Mouse (Mus musculus) gastrocnemius, postnatal 36 days (tissue): Measurements from ENCODE around the gene Lsm2. TPM values are rescaled to one million over a fixed set of nuclear protein-coding genes. Genes with fewer than 3 reads are reported as not detected.
"Not testable (repeated sequence)": the region's sequence is repeated elsewhere in the genome, so short reads cannot be mapped to it uniquely, and the experiment has no call there.

Source experiments
- DNase-seq, 2 experiments: peaks; one replicate each; pipeline ENCODE4 v3.0.0; 2022
- intact Hi-C: fragments of 180-260 bp; cut with DNase I; formaldehyde crosslinking; loops from one replicate; pipeline ENCODE4 v1.15.1; 2025
- total RNA-seq, 2 experiments: library from RNA; stranded (reverse); gene quantifications; 2 replicates each; pipeline ENCODE4 v1.2.3; 2021

Lsm2 gene
- total RNA-seq, 2 experiments from 2014 or later = 13.1 to 15.3 TPM

DNA sequence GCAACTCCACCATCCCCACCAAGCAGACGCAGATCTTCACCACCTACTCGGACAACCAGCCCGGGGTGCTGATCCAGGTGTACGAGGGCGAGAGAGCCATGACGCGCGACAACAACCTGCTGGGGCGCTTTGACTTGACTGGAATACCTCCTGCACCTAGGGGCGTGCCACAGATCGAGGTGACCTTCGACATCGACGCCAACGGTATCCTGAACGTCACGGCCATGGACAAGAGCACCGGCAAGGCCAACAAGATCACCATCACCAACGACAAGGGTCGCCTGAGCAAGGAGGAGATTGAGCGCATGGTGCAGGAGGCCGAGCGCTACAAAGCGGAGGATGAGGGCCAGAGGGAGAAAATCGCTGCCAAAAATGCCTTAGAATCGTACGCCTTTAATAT, 3.4 kb upstream of the Lsm2 start:
- DNase-seq = no peak
- intact Hi-C loops = no loop called here

DNA sequence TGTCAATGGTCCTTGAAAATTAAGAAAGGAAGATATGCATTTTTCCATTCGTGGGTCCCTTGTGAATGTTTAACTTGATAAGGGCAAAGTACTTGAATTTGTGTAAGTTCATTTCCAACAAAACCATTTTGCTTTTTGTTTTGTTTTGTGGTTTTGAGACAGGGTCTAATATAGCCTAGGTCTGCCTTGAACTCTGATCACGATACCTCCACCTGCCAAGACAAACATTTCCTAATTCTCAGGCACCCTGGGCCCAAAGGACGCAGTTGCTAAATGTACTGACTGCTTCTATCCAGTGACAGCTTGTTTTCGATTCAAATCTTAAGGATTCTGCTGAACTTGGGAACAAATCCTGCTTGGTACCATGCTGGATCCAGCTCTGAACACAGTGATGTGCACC, 2.0 kb upstream of the Lsm2 start:
- DNase-seq = no peak
- intact Hi-C loops = loop anchor here (2.0 to 10.0 kb wide), 2 partner anchors 27 to 45 kb away; partner anchors contain the start of gene Neu1

DNA sequence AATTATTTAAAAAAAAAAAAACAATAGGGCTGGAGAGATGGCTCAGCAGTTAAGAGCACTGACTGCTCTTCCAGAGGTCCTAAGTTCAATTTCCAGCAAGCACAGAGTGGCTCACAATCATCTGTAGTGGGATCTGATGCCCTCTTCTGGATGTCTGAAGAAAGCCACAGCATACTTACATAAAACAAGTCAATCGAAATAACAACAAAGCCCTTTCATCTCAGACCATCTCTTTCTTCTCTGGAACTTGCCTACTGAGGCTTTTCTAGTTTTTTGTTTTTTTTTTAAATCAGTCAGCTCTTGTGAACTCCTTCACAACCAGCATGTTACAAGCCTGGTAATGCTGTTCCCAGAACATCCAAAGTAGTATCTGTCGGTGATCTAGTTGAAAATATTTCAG, 1.0 kb upstream of the Lsm2 start:
- DNase-seq = no peak
- intact Hi-C loops = loop anchor here (2.0 to 10.0 kb wide), 2 partner anchors 28 to 46 kb away; partner anchors contain the start of gene Neu1

DNA sequence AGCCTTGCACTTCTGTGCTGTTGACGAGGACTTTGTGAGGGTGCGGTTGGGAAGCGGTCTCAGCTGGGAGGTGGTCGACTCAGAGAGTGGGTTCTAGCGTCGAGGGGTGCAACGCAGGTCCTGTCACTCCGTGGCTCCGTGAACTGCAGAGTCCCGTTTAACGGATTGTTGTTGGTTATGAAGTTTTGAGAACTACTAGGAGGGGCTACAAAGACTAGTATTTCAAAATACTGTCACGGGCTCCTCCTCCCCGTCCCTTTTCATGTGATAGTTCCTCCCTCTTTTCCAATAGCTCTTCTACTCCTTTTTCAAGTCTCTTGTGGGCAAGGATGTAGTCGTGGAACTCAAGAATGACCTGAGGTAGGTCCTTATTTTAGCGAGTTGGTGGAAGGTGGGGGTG, 666 bp downstream of the Lsm2 start:
- intact Hi-C loops = loop anchor here (2.0 to 10.0 kb wide), 2 partner anchors 48 to 126 kb away; partner anchors contain the start of gene Neu1
- no peak for DNase-seq

DNA sequence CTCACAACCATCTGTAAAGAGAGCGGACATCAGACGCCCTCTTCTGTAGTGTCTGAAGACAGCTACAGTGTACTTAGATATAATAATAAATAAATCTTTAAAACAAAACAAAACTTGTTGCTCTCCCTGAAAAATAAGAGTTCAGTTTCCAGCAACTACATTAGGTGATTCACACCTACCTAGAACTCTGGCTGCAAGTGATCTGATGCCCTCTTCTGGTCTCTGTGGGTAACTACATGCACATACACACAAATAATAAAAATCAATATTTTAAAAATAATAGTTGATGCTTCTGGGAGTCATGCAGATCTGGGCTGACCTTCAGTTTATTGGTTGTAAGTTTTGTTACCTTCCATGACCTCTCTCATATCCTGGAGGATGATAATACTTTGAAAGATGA, 2.6 kb downstream of the Lsm2 start:
- no peak for DNase-seq
- intact Hi-C loops = loop anchor here (10.0 kb wide), 1 partner anchor 49 kb away; the partner anchor contains the start of gene Neu1

DNA sequence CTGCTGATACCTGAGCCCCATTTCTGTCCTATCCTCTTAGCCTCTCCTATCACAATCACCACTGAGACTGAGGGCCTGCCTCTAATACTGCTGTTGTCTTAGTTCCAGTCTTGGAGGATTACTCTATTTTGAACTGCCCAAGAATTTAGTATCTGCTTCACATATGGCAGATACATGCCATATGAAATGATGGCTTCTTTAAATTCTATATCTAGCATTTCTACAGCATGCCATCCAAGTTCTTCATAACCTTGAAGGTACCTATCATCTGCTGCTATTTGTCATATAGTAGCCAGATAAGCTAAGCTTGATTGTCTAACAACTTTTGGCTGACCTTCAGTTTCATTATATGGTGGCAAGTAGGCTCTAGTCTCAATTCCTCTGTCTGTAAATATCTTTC, 13.1 kb downstream of the Lsm2 start:
- no peak for DNase-seq
- intact Hi-C loops = no loop called here

DNA sequence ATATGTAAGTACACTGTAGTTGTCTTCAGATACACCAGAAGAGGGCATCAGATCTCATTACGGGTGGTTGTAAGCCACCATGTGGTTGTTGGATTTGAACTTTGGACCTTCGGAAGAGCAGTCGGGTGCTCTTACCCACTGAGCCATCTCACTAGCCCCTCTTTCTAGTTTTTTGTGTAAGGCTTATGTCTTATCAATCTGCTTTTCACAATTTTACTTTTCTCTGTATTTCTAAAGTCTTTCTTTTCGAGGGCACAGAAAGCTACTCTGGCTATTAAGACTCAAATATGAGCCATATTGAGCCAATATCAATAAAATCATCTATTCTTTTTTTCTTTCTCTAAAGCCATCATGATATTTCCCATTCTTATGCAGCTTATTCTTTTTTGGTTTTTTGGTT, 13.5 kb downstream of the Lsm2 start:
- intact Hi-C loops, DNase-seq: not testable (repeated sequence)

DNA sequence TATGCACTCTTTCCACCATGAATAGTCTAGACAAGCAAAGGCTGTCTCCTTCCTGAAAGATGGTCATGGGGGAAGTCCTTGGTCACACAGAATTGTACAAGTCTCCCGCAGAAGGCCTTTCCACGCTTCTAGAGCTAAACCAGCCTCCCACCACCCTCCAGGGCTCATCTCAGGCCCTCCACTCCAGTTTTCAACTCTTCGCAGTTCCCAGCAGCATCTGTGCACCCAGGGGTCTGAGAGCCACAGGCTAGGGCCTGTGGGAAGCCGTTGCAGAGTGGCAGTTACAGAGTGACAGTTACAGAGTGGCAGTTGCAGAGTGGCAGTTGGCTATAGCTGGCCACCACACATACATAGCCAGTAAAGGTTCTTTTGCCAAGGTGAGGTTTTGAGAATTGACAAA, 14.3 kb downstream of the Lsm2 start:
- DNase-seq, intact Hi-C loops: not testable (repeated sequence)

DNA sequence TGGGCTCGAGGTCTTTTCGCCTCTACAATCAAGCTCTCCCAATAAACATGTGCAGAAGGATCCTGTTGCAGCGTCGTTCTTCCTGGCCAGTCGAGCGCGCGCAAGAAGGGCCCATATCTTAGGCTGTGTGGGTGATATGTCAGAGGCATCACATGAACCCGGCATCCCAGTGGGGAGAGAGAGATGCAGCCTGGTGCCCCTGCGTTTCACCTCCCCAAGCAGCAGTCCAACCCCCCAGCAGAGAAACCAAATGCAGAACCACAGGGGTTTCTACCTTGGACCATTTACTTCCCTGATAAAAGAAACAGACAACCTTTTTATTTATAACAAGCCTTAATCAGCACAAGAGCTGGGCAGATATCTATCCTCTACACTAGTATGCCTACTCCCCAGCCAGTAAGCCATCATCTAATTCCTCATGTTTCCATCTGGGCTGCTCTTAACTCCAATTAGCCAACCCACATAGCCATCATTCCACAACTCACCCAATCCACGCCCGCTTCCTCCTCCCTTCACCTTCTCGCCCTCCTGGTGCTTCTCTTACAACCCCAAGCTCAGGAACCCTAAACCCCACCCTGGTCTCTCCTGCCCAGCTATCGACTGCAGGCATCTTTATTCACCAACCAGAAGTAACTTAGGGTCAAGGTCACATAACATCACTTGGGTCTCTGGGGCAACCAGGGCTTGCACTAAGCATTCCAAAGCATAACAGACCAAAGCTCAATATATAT, 14.9 kb downstream of the Lsm2 start:
- intact Hi-C loops = no loop called here
- DNase-seq = no peak

DNA sequence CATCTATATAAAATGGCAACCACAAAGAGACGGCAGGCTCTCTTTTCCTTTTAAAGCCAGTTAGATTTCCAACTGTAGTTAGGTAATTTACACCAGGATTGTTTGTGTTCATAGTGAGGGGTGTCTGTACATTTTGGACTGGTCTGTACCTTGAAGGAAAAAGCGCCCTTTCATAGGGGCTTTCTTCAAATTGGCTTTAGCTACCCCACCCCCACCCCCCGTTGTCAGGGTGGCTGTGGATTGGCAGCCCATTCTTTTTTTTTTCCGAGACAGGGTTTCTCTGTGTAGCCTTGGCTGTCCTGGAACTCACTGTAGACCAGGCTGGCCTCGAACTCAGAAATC, 15.5 kb downstream of the Lsm2 start:
- no peak for DNase-seq
- intact Hi-C loops = no loop called here

DNA sequence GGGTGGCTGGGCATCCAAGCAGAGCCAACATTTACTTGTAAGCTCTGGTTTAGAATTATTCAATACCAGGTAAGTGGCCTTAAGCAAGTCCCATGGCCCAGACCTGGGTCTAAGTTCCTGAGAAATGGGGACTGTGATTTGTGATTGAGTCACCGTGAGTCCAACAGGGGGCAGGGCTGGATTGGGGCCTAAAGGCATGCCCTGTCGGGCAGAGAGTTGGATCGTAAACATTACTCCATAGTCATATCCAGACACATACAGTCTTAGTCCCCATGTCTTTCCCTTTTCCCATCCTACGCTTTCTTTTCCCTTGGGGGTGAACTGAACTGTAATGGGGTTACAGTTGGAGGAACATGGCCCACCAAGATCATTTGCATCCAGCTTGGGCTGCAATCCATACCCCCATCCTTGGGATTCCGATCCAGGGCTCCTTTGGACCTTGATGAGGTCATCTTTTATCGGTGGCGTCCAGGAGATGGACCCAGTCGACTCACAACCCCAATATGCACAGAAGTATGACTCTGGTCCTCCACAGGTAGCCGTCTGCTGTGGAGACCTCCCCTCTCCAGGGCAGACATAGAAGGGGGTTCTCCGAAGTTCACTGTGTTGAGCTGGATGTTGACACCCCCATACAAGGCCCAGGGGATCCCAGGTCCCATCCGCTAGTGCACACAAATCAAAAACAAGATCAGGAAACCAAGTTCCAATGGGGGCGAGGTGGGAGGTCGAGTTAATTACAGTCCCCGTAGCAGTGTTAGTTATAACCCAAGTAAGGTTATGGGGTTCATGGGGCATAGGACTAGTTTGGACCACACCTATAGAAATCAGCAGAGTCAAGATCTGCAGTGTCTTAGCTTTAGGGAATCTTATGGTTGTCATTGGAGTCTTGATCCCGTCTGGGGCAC, 17.1 kb downstream of the Lsm2 start:
- intact Hi-C loops = no loop called here
- no peak for DNase-seq

DNA sequence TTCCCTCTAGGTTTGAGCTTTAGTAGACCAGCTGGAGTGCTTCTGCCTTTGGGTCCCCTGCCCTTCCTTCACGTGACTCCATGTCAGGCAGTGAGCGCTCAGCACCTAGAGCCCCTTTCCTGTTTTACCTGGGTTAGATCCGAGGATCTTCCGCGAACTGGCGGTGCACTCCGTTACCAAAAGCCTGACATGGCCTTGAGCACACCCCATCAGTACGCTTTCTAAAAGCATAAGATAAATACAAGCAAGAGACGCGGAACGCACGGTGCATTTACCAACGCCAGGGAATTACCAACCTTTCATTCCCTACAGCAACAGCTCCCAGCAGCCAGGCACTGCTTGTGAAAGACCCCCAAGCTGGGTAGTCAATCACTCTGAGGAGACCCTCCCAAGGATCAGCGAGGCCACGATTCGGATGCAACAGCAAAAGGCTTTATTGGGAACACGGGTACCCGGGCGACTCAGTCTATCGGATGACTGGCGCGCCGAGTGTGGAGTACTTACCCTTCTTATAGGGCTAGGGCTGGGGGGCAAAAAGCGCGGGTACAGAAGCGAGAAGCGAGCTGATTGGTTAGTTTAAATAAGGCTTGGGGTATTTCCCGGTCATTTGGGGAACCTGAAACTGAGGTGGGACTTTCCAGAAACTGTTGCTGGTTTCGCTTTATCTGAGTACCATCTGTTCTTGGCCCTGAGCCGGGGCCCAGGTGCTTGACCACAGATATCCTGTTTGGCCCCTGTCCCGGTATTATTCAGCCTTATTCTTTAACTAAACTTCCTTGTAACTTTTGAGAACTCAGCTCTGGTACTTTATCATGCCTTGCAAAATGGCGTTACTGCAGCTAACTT, 18.4 kb downstream of the Lsm2 start:
- DNase-seq, intact Hi-C loops: not testable (repeated sequence)

DNA sequence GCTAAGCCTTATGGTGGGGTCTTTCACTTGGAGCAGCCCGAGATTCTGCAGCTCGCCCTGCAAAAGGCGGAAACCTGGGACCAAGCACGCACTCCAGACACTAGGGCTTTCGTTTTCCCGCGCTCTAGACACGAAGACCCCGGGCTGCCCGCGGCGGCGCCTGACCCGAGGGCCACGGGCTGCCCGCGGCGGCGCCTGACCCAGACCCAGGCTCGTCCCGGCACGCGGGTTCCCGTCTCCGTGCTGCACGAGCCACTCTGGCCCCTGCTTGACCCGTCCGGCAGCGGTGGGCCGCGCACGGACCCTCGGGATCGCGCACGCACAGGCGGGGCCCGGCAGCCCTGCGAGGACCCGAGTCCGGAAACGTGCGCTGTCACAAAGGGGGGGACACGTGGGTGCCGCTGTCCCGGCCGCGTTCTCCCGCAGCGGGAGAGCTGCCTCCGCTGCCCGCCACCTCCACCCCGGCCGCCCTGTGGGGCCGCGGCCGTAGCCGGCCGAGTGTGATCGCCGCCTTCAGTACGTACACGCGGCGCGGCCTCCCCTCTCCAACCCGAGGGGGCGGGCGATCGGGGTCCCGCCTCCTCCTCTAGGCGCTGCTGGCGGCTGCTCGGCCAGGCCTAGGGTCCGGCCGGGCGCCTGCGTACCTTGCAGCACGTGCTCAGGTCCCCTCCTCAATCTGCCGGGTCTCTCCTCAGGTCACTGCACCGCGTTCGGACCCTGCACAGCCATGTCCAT, 19.2 kb downstream of the Lsm2 start, which contains the start of gene Vars:
Gene Vars (plus strand): TSS at position 271 of the 735 bp plus-strand sequence.
- DNase-seq = peak; percentile 77 to 88
- intact Hi-C loops = no loop called here

DNA sequence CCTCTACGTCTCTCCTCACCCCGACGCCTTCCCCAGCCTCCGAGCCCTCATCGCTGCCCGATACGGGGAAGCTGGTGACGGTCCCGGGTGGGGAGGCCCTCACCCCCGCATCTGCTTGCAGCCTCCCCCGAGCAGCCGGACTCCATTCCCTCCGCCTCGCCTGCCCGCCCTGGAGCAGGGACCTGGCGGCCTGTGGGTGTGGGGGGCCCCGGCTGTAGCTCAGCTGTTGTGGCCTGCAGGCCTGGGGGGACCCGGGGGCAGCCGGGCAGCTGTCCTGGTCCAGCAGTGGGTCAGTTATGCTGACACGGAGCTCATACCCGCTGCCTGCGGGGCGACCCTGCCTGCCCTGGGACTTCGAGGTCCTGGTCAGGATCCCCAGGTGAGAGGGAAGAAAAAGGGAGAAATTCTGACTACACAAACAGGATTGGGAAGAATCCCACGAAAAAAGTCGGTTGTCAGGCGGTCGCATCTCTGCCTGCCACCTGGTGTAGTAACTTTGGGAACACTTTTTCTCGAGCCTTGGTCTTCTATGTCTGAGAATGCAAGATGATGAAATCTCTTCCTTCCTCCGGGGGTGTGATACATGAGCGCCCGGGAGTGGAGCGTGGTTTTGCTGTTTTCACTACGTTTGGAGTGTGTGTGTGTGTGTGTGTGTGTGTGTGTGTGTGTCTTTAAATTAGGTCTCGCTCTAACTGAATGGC, 19.9 kb downstream of the Lsm2 start:
- DNase-seq = no peak
- intact Hi-C loops = no loop called here

DNA sequence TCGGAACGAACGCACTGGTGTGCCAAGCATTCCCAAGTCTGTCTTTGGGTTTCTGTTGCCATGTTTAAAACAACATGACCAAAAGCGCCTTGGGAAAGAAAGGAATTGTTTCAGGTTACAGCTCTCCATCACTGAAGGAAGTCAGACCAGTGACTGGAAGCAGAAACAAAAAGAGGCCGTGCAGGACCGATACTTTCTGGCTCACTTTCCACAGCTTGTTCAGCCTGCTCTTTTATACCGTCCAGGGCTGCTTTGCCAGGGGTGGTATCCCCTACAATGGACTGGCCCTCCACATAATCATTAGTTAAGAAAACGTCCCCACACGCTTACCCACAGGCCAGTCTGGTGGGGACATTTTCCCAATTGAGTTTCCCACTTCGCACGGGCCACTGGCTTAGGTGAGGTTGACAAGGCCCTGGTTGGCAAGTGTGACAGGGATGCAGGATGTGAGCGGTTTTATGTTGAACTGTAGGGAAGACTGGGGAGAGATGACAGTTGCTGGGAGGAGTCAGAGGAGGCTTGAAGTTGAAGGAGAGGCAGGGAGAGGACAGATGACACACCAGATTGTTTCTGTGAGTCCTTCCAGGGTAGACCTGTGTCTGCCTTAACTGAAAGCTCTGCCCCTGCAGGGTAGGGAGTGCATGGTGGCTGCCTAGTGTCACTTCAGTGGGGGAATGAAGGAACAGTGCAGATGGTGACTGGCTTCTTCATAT, 20.6 kb downstream of the Lsm2 start:
- intact Hi-C loops = no loop called here
- no peak for DNase-seq

DNA sequence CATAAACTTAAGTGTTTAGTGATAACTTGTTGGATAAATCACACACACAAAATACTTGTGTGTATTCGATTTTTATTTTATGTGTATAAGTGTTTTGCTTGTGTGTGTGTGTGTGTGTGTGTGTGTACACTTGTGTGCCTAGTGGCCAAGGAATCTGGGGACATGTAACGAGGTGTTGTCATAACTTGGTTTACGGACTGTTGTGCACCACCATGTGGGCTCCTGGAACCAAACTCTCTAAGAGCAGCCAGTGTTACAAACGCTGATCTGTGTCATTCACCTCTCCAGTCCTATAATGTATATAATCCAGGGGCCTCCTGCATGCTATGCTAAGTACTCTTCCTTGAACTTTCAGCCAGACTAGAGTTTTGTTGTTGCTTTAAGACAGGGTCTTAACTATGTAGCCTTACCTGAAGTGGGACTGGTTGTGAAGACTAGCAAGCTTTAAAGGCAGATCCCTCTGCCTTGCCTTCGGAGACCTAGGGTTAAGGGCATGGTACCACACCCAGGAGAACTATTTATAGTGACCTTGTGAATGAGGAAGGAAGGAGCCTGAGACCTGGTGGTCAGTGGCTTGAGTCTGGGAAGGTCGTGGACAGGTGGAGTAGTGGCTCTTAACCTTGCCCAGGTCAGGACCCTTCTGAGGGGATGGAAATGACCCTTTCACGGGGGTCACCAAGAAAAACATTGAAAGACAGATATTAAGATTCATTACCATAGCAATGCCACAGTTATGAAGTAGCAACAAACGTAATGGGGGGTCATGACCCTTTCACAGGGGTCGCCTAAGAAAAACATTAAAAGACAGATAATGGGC, 21.6 kb downstream of the Lsm2 start:
- no peak for DNase-seq
- intact Hi-C loops = no loop called here

DNA sequence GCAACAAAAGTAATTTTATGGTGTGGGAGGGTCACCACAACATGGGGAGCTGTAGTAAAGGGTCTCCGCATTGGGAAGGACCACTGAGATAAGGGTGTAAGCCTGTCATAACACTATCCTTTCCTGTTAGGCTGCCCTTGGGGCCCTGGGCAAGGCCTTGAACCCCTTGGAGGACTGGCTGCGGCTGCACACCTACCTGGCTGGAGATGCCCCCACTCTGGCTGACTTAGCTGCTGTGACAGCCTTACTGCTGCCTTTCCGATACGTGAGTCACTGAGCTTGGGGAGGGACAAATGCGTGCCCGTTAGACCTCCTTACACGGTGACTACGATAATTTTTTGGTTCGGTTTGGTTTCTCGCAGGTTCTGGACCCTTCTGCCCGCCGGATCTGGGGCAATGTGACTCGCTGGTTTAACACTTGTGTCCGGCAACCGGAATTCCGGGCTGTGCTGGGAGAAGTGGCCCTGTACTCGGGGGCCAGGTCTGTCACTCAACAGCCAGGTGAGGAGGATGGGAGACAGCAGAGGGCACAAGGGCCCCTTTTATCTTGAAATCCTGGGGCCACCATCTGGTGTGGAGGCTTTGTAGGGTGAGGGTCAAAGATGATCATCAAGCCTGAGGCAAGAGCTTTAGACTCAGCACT, 22.5 kb downstream of the Lsm2 start:
- intact Hi-C loops = no loop called here
- DNase-seq = no peak
